Mouse (Mus musculus): Measurements from ENCODE around the gene Uts2r.

GRCm38 (mm10) chr11:121189681-121190080, 29.6 kb downstream of the Uts2r start:
- no peak for TF ChIP-seq POLR2A (IDR thresholded peaks at IDR 0.05; ENCODE audit: low read depth, low read length)
- TF ChIP-seq CTCF (IDR thresholded peaks at IDR 0.05; ENCODE audit: borderline replicate concordance, insufficient read depth, low read length), result no peak

Data from embryonic fibroblast, embryonic 13.5 days (primary cell).